Mouse (Mus musculus): ENCODE data around the gene Arg1.

The Arg1 gene

DNA sequence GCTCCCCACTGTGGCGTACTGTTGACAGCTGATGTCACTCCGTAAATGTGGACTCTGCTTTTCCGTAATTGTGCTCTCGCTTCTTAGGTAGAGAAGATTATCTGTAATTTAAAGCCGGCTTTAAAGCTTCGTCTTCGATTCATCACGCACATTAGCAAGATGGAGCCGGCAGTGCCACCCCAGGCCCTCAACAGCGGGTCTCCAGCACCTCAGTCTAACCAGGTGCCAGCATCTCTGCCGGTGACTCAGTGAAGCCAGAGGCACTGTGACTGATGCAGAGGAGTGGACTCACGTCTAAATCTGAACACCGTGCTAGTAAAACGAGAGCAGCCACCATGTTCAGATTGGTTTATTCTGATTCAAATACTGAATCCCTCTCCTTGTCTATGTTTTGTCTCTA is 14.7 kb downstream of the Arg1 start:
- DNase-seq (ENCODE audit: low read depth, low spot score) = no peak

DNA sequence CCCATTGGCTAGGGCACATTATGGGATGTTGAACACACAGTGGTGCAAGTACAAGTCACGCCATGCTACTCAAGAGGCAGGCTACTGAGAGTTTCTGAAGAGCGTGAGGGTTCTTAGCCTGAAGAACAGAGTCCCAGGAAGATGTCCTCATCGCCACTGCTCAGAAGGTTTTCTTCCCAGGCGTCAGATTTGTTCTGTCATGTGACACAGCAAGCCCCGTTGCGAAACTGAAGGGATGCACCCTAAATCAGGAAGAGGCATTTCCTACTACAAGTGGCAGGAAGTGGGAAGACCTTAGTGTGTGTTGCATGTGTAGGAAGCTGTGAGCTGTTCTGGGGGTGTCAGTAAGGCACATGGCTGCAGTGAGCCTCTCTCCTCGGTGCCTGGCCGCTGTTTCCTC is 16.1 kb downstream of the Arg1 start:
- peak; percentile 45 for DNase-seq (ENCODE audit: low read depth, low spot score)

DNA sequence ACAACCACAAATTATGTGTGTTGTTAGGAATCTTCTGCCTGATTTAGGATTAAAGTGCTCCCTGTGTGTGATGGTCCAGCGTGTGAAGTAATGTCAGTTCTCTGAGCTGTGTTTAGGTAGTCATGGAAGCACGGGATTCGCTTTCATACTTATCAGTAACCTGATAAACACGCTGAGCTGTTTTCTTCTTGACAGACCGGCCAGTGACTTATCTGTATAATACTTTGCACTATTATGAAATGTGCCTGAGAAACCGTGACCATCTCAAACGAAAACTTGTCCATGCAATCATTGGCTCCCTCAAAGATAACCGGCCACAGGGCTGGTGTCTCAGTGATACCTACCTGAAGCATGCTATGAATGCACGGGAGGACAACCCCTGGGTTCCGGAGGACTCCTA is 21.7 kb downstream of the Arg1 start:
- no peak for DNase-seq (ENCODE audit: low read depth, low spot score)

DNA sequence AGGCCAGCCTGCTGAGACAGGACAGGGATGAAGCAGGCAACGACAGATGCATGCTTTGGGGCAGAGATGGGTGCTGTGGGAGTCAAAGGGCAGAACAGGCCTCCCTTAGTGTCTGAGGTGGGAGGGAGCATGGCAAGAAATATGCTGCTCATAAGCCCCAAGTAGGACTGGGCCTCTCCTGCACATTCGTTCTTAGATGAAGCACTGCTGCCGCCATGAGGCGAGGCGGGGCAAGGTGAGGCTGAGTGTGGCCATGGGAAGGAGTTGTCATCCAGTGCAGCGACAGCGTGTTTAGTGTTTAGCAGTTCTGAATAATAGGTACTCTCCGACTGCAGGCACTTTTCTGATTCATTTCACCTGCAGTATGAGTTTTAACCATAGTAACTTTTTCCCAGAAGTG is 31.4 kb downstream of the Arg1 start:
- no peak for DNase-seq (ENCODE audit: low read depth, low spot score)

DNA sequence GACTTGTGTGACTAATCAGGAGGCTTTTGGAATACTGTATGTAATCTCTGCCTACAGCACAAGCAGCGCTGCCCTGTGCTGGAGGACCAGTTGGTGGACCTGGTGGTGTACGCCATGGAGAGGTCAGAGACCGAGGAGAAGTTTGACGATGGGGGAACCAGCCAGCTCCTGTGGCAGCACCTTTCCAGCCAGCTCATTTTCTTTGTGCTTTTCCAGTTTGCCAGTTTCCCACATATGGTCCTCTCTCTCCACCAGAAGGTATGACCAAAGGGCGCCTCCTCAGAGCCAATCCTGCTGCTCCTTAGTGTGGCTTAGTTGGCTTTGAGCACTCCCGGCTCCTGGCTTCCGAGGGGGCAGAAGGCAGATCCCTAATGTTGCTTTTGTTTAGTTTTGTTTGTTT is 38.9 kb downstream of the Arg1 start:
- peak; percentile 87 for DNase-seq (ENCODE audit: low read depth, low spot score)

DNA sequence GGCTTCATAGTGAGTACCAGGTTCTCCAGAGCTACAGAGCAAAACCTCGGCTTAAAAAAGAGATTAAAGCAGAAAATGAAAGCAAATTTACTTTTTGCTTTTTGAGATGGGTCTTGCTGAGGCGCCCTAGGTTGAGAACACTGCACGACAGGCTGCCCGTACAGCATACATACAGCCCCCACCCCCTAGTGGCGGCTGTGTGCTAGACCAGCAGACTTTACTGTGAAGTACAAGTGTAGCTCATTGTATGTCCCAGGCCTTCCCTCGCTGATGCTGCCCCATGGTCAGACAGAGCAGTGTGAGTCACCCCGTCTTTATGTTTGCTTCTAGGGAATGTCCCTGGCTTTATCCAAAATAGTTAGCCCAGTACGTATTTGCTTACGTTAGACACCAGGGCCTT is 41.3 kb downstream of the Arg1 start:
- DNase-seq (ENCODE audit: low read depth, low spot score) = peak; percentile 18

DNA sequence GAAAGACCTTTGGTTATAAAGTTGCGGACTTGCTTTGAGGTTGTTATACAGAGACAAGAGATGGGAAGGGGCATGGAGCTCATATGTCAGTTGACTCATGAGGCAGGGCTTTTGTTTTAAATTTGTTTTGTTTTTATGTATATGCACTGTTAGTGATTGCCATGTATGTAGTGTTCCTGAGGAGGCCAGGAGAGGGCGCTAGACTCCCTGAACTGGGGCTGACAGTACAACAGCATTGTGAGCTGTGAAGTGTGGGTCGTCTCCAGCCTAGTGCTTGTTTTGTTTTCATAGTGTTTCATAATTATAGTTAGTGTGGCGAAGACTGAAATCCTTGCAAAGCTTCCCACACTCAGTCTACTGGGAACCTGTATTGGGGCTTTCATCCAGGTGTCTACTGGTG is 53.7 kb downstream of the Arg1 start:
- DNase-seq (ENCODE audit: low read depth, low spot score) = no peak

DNA sequence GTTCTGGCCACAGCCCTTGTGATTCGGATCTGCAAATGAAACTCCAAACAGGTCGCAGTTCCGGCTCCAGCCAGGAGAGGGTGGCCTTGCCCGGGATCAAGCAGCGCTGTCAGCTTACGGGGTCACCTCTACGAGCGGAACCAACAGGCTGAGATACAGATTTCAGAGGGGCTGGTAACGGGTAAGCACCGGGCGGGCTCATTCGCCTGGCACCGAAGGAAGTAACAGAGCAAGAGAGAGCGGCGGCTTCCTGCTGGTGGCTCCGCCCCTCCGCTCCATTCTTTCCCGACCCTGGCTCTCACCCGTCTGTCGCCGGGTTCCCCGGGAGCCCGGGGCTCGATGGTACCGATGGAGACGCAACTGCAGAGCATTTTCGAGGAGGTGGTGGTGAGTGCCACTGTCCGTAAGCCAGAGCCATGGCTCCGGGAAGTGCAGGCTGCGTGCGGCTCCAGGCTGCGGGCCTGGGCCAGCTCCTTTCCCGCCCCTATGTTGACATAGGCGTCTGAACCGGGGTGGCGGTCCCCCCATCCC is 57.5 kb downstream of the Arg1 start, which contains the start of gene Med23:
TSS of gene Med23 (plus strand) at position 227 of the 531 bp plus-strand sequence.
- DNase-seq (ENCODE audit: low read depth, low spot score) = peak; percentile 99
